ENCODE assay signal across 18 mouse cellular contexts in genomic region chr1:167022541-167023121, GRCm38 (mm10). TPM values are rescaled to one million over a fixed set of nuclear protein-coding genes. Genes with fewer than 3 reads are reported as not detected.
A peak's percentile ranks its signal among the peaks of the same experiment; 100 is the strongest.
DNase-seq lines count a peak whose midpoint lies in the region; ATAC-seq and TF ChIP-seq lines count a peak whose summit lies in the region.
"Had no signal": no experiment of that assay in that cellular context is flagged by ENCODE, and none has a peak within 500 bp of the region (broad histone marks: within the 10 kb centered on the region; RNA-seq: fewer than 3 reads in every experiment).

No protein-coding gene starts in this region.

- H3K36me3 ChIP-seq in forebrain, embryonic 15.5 days, result no peaks in the 10 kb centered on the region
- no peaks in the 10 kb centered on the region for H3K36me3 ChIP-seq in hindbrain, postnatal 0 days (ENCODE audit: insufficient read depth, low read length)
- H3K36me3 ChIP-seq: heart, embryonic 13.5 days had no signal

- H3K27ac ChIP-seq in forebrain, embryonic 15.5 days (replicated peaks), result peak overlapping the region; percentile 59
- H3K27ac ChIP-seq in hindbrain, postnatal 0 days, result no peak overlapping the region
- H3K27ac ChIP-seq: heart, adult 2 months; heart, embryonic 13.5 days had no signal

- no peak overlapping the region for H3K4me3 ChIP-seq in forebrain, embryonic 15.5 days
- H3K4me3 ChIP-seq in hindbrain, postnatal 0 days (ENCODE audit: low read length), result no peak overlapping the region
- H3K4me3 ChIP-seq: heart, adult 2 months; heart, embryonic 13.5 days had no signal

- no peak overlapping the region for H3K4me2 ChIP-seq in forebrain, embryonic 15.5 days (replicated peaks)
- H3K4me2 ChIP-seq in hindbrain, postnatal 0 days (ENCODE audit: low read depth, low read length), result no peak overlapping the region
- H3K4me2 ChIP-seq: heart, embryonic 13.5 days had no signal

- ATAC-seq in forebrain, embryonic 15.5 days (replicated peaks), result peak; percentile 75
- ATAC-seq in hindbrain, postnatal 0 days, result no peak; the same call in 1 of the 2 replicates
- ATAC-seq: activated CD4-positive, CD25-positive, alpha-beta regulatory T cell, adult 4 months had no signal

- TF ChIP-seq POLR2A in brain, embryonic 14.5 days (IDR thresholded peaks at IDR 0.05; ENCODE audit: borderline replicate concordance, extremely low read depth, insufficient read depth, insufficient read length, poor library complexity, severe bottlenecking), result no peak

- no peak for TF ChIP-seq CTCF in brain, embryonic 14.5 days (IDR thresholded peaks at IDR 0.05; ENCODE audit: borderline replicate concordance, extremely low read depth, insufficient read depth, insufficient read length)
- TF ChIP-seq CTCF in hindbrain, postnatal 0 days (IDR thresholded peaks at IDR 0.05; ENCODE audit: low read depth), result no peak

- DNase-seq in left cerebral cortex, postnatal 4 days, result peak; percentile 32
- DNase-seq in left cerebral cortex, adult 8-10 months (ENCODE audit: low spot score in 2 of 2), result no peak
- peak; percentile 87 for DNase-seq in brain, embryonic 14.5 days (ENCODE audit: low read depth)
- peak; percentile 37 for DNase-seq in hindbrain, postnatal 0 days (ENCODE audit: low spot score)
- DNase-seq in spleen, postnatal 36 days (ENCODE audit: low spot score in 2 of 2), result no peak
- no peak for DNase-seq in cerebellum, postnatal 25 days
- DNase-seq: adrenal gland, adult 8-10 months; cerebellum, adult 8-10 months; gastrocnemius, postnatal 14 days; heart, adult 2 months; heart, postnatal 36 days; kidney, adult 9 months; kidney, postnatal 14 days; lung, postnatal 4 days had no signal

- H3K9ac ChIP-seq in forebrain, embryonic 15.5 days (replicated peaks), result no peak overlapping the region
- H3K9ac ChIP-seq in hindbrain, postnatal 0 days (replicated peaks; ENCODE audit: low read length), result no peak overlapping the region
- H3K9ac ChIP-seq: heart, embryonic 13.5 days had no signal

- peaks cover 4% of the 10 kb centered on the region; the same call in 1 of the 2 replicates for H3K9me3 ChIP-seq in forebrain, embryonic 15.5 days
- H3K9me3 ChIP-seq in hindbrain, postnatal 0 days (ENCODE audit: low read length), result no peaks in the 10 kb centered on the region

- no peaks in the 10 kb centered on the region for H3K27me3 ChIP-seq in forebrain, embryonic 15.5 days
- no peaks in the 10 kb centered on the region for H3K27me3 ChIP-seq in hindbrain, postnatal 0 days (ENCODE audit: insufficient read depth, low read length)
- H3K27me3 ChIP-seq: heart, embryonic 13.5 days had no signal

- intact Hi-C loops in left cerebral cortex, postnatal 4 days (cut with DNase I), result no loop called here

- H3K4me1 ChIP-seq in forebrain, embryonic 15.5 days, result peaks cover 22% of the 10 kb centered on the region
- H3K4me1 ChIP-seq in hindbrain, postnatal 0 days (ENCODE audit: insufficient read depth, low read length), result 0 out of 2 replicates have a peak, but pooled peaks cover 2% of the 10 kb centered on the region
- H3K4me1 ChIP-seq: heart, embryonic 13.5 days had no signal

- WGBS in forebrain, embryonic 15.5 days, result 26% methylated on average over 8 of the region's 8 CpGs
- 18% methylated on average over 8 of the region's 8 CpGs for WGBS in hindbrain, postnatal 0 days

RNA-seq across cellular contexts. Expression of gene Fam78b, which starts 21.4 kb away (rescaled TPM):
- 10 to 100 TPM; 59.1 to 68.6 TPM for total RNA-seq in left cerebral cortex, postnatal 4 days (2021)
- 10 to 100 TPM; 23.7 to 31.1 (median 27.9) TPM for total RNA-seq in left cerebral cortex, adult 8-10 months (2022)
- 26.1 and 43.3 TPM in 2 replicates for polyA plus RNA-seq in brain, embryonic 14.5 days (2012; rRNA removed)
- 7.6 and 10.1 TPM in 2 replicates for polyA plus RNA-seq in forebrain, embryonic 15.5 days (2015; fragmentation: Nextera tagmentation; extraction: Ambion mirVana)
- total RNA-seq in hindbrain, postnatal 0 days (2014; rRNA removed), result 16.4 and 17.1 TPM in 2 replicates
- 5.4 and 5.7 TPM in 2 replicates for polyA plus RNA-seq in hindbrain, postnatal 0 days (2015; fragmentation: Nextera tagmentation; extraction: Ambion mirVana)
- total RNA-seq: MEL had no signal
- polyA plus RNA-seq: activated CD4-positive, CD25-positive, alpha-beta regulatory T cell, adult 4 months had no signal

Comparison
In these comparisons a context has a peak if more than half of its experiments do, and no peak if none do; other contexts are left out.
1. DNase-seq: peak in left cerebral cortex, postnatal 4 days (single experiment), brain, embryonic 14.5 days (single experiment) and hindbrain, postnatal 0 days (single experiment); none in left cerebral cortex, adult 8-10 months (0 of 2), spleen, postnatal 36 days (0 of 2) and cerebellum, postnatal 25 days (0 of 2).